Mouse (Mus musculus): ENCODE results near the gene Gm5134. TPM values are rescaled to one million over a fixed set of nuclear protein-coding genes. Genes with fewer than 3 reads are reported as not detected.
"Not testable (repeated sequence)": the region's sequence is repeated elsewhere in the genome, so short reads cannot be mapped to it uniquely, and the experiment has no call there.

Gene Gm5134
- polyA plus RNA-seq, 1 experiment: 0.03 TPM

- Histone ChIP-seq H3K4me1 (ENCODE audit: control insufficient read depth, insufficient read depth, low read length) (no peaks in the 10 kb centered on the region), H3K36me3 (ENCODE audit: control insufficient read depth, insufficient read depth, low read length) (no peaks in the 10 kb centered on the region), H3K4me3 (ENCODE audit: insufficient read depth, low read depth, low read length) (no peak overlapping the region), H3K27ac (ENCODE audit: insufficient read depth, low read depth, low read length) (no peak overlapping the region), H3K27me3 (replicated peaks; ENCODE audit: control insufficient read depth, insufficient read depth, low read length) (no peaks in the 10 kb centered on the region)
- TF ChIP-seq CTCF (conservative IDR thresholded peaks at IDR 0.05; ENCODE audit: insufficient read depth, insufficient read length, low read depth, low read length) (peak; percentile 59), POLR2A (IDR thresholded peaks at IDR 0.05; ENCODE audit: low read depth, low read length) (no peak)
- DNase-seq: peak; percentile 33
- 66% methylated on average over 5 of the region's 5 CpGs for WGBS
Measured at GRCm38 (mm10) chr10:75975216-75975615, 20.9 kb downstream of the Gm5134 start.

DNA sequence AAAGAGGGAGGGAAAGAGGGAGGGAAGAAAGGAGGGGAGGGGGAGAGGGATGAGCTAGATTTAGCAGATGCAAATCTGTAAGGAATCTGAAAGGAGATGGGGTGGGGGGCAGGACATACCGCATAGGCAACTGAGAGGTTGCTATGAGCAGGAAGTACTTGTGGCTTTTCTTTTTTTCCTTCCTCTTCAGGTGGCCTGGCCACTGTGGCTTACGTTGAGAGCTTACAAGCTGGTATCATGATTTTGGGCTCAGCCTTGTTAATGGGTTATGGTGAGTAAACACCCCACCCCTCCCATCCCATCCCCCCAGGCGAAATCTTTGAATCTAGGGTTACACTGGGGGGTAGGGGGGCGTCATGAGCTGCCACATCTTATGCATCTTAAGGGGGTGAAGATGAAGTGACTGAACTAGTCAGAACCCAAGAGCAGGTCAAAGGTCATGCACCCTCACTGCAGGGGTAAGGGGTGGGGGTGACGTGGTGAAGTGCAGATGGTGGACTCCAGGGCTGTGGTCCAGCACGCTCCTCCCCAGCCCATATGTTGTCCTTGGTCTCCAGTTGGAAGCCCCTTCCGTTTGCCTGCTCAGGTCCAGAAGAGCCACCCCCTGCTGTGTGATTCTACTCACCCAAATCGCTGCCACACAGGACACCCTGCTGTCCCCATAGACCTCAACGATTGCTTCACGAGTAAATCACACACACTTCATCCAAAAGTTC lies 24.0 kb downstream of the Gm5134 start:
- no peak overlapping the region for H3K27ac ChIP-seq (ENCODE audit: insufficient read depth, low read depth, low read length)

DNA sequence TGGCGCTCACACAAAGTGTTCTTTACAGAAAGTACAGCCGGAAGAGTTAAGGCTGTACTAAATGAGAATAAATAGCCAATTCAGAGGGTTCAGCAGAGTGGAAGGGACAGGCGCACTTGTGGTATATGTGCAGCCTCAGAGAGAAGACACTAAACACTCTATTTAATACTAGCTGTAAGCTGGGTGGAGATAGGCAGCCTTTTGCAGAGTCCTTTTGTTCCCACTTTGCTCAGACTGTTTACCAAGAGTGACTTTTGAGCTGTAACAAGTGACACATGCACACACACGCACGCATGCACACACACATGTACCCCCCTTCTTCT lies 24.5 kb downstream of the Gm5134 start:
- Histone ChIP-seq H3K27ac (ENCODE audit: insufficient read depth, low read depth, low read length) (no peak overlapping the region), H3K4me3 (ENCODE audit: insufficient read depth, low read depth, low read length) (no peak overlapping the region), H3K36me3 (ENCODE audit: control insufficient read depth, insufficient read depth, low read length) (no peaks in the 10 kb centered on the region), H3K4me1 (ENCODE audit: control insufficient read depth, insufficient read depth, low read length) (no peaks in the 10 kb centered on the region), H3K27me3 (replicated peaks; ENCODE audit: control insufficient read depth, insufficient read depth, low read length) (no peaks in the 10 kb centered on the region)
- 90% methylated on average over 5 of the region's 5 CpGs for WGBS
- DNase-seq: no peak
- TF ChIP-seq CTCF (conservative IDR thresholded peaks at IDR 0.05; ENCODE audit: insufficient read depth, insufficient read length, low read depth, low read length) (no peak), POLR2A (IDR thresholded peaks at IDR 0.05; ENCODE audit: low read depth, low read length) (no peak)

More for the DNA sequence above, 24.0 kb downstream of the Gm5134 start:
- no peaks in the 10 kb centered on the region for H3K36me3 ChIP-seq (ENCODE audit: control insufficient read depth, insufficient read depth, low read length)
- H3K4me3 ChIP-seq (ENCODE audit: insufficient read depth, low read depth, low read length): no peak overlapping the region
- DNase-seq: no peak
- TF ChIP-seq POLR2A (IDR thresholded peaks at IDR 0.05; ENCODE audit: low read depth, low read length): no peak
- no peak for TF ChIP-seq CTCF (conservative IDR thresholded peaks at IDR 0.05; ENCODE audit: insufficient read depth, insufficient read length, low read depth, low read length)
- no peaks in the 10 kb centered on the region for H3K4me1 ChIP-seq (ENCODE audit: control insufficient read depth, insufficient read depth, low read length)
- H3K27me3 ChIP-seq (replicated peaks; ENCODE audit: control insufficient read depth, insufficient read depth, low read length): no peaks in the 10 kb centered on the region
- 59% methylated on average over 10 of the region's 10 CpGs for WGBS

DNA sequence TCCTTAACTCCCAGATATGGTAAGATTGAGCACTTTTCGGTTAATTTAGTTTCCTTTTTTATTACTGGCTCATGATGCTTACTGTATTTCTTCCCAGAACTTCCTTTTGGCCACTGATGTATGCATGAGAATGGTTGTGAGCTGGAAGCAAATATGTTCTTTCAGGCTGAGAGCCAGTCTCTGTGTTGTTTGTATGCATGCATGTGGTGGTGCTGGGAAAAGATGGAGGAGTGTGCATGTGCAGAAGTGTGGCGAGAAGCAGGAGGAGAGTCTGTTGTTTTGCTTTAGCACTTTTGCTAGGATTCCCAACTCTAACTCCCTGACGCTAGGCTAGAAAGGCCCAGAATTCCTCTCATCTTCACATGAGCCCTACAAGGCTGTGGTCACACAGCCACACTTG lies 25.1 kb downstream of the Gm5134 start:
- TF ChIP-seq CTCF (conservative IDR thresholded peaks at IDR 0.05; ENCODE audit: insufficient read depth, insufficient read length, low read depth, low read length): no peak
- TF ChIP-seq POLR2A (IDR thresholded peaks at IDR 0.05; ENCODE audit: low read depth, low read length): no peak
- H3K36me3 ChIP-seq (ENCODE audit: control insufficient read depth, insufficient read depth, low read length): no peaks in the 10 kb centered on the region
- DNase-seq: no peak
- no peak overlapping the region for H3K4me3 ChIP-seq (ENCODE audit: insufficient read depth, low read depth, low read length)
- no peaks in the 10 kb centered on the region for H3K27me3 ChIP-seq (replicated peaks; ENCODE audit: control insufficient read depth, insufficient read depth, low read length)
- 86% methylated on average over 3 of the region's 3 CpGs for WGBS
- H3K27ac ChIP-seq (ENCODE audit: insufficient read depth, low read depth, low read length): no peak overlapping the region
- H3K4me1 ChIP-seq (ENCODE audit: control insufficient read depth, insufficient read depth, low read length): no peaks in the 10 kb centered on the region

DNA sequence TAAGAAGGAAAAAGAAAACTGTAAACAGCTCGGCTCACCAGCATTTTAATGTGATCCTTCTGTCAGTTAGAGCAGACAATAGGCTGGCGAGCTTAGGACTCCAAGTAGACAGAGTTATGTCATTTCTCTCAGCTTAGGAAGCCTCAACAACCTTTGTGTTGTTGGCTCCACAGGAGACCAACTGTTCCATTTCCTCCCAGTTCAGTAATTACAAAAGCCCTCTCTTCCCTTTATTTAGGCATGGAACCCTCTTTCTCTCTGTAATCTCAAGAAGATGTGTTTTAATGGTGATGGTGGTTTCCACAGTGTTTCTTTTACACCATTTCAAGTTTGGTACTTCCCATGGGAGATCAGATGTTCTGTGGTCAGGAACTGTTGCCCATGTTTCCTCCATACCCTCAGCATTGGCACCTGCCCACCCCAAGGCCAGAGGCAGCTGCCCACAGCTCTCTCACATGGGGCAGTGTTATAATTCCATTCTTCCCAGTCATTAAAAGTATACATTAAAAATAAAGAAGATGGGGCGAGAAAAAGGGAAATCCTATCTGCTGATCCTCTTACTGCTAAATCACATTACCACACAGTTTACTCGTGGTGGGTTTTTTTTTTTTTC lies 36.2 kb downstream of the Gm5134 start:
- Histone ChIP-seq H3K27me3 (replicated peaks; ENCODE audit: control insufficient read depth, insufficient read depth, low read length) (no peaks in the 10 kb centered on the region), H3K27ac (ENCODE audit: insufficient read depth, low read depth, low read length) (no peak overlapping the region), H3K36me3 (ENCODE audit: control insufficient read depth, insufficient read depth, low read length) (no peaks in the 10 kb centered on the region), H3K4me1 (ENCODE audit: control insufficient read depth, insufficient read depth, low read length) (no peaks in the 10 kb centered on the region), H3K4me3 (ENCODE audit: insufficient read depth, low read depth, low read length) (no peak overlapping the region)
- no peak for DNase-seq
- TF ChIP-seq CTCF (conservative IDR thresholded peaks at IDR 0.05; ENCODE audit: insufficient read depth, insufficient read length, low read depth, low read length): no peak
- TF ChIP-seq POLR2A (IDR thresholded peaks at IDR 0.05; ENCODE audit: low read depth, low read length): no peak
- 76% methylated on average over 4 of the region's 4 CpGs for whole genome bisulfite sequencing

DNA sequence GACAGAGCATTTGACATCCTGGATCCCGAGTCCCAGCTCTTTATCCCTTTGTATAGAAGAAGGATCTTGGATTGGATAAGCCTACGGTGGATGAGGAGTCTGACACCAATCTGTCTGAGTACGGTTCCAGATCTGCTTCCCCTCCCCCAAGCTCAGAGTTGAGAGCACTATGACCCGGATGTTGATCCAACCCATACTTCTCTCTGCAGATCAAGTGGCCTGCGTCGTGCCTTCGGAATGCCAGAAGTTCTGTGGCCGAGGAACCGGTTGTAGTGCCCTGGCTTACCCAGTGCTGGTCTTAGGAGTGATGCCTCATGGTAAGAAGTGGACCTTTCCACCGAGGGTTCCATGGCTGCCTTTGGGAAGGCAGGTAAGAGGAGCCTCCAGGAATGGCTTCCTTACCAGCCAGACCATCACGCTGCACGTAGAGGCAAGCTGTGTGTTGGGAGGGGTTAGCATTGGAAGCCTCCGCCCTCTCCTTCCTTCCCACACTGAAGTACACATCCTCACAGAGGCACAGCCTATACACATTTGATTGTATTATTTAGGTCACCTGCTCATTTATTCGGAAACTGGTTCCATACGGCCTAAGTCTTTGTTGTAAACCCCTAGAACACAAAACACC lies 39.4 kb downstream of the Gm5134 start:
- no peaks in the 10 kb centered on the region for H3K27me3 ChIP-seq (replicated peaks; ENCODE audit: control insufficient read depth, insufficient read depth, low read length)
- TF ChIP-seq CTCF (conservative IDR thresholded peaks at IDR 0.05; ENCODE audit: insufficient read depth, insufficient read length, low read depth, low read length) (no peak), POLR2A (IDR thresholded peaks at IDR 0.05; ENCODE audit: low read depth, low read length) (no peak)
- no peaks in the 10 kb centered on the region for H3K36me3 ChIP-seq (ENCODE audit: control insufficient read depth, insufficient read depth, low read length)
- H3K27ac ChIP-seq (ENCODE audit: insufficient read depth, low read depth, low read length): no peak overlapping the region
- 87% methylated on average over 15 of the region's 15 CpGs for WGBS
- DNase-seq: no peak
- H3K4me3 ChIP-seq (ENCODE audit: insufficient read depth, low read depth, low read length): no peak overlapping the region
- H3K4me1 ChIP-seq (ENCODE audit: control insufficient read depth, insufficient read depth, low read length): no peaks in the 10 kb centered on the region

GRCm38 (mm10) chr10:75994531-75995210 lies 40.4 kb downstream of the Gm5134 start:
- H3K36me3 ChIP-seq (ENCODE audit: control insufficient read depth, insufficient read depth, low read length); H3K4me1 ChIP-seq (ENCODE audit: control insufficient read depth, insufficient read depth, low read length); H3K27ac ChIP-seq (ENCODE audit: insufficient read depth, low read depth, low read length); H3K4me3 ChIP-seq (ENCODE audit: insufficient read depth, low read depth, low read length); DNase-seq; H3K27me3 ChIP-seq (replicated peaks; ENCODE audit: control insufficient read depth, insufficient read depth, low read length): not testable (repeated sequence)
- 84% methylated on average over 13 of the region's 13 CpGs for WGBS

All from kidney, adult 2 months (tissue).